Mouse (Mus musculus) inflammation-experienced regulatory T-cells, adult 6 months (primary cell): Measurements from ENCODE around the gene Tars. TPM values are rescaled to one million over a fixed set of nuclear protein-coding genes. Genes with fewer than 3 reads are reported as not detected.

Experiments
- ATAC-seq: one replicate; pipeline ENCODE4 v1.8.0; 2017
- polyA plus RNA-seq, 3 experiments: library from polyadenylated mRNA; unstranded; fragments of 100-300 nt; shearing (Covaris generic); gene quantifications; one replicate each; pipeline ENCODE4 v1.2.1; 2017

The Tars gene
- polyA plus RNA-seq = 100 to 1,000 TPM in 1 of 3 experiments, 10 to 100 TPM in 2; 66.6 to 100 (median 77.8) TPM

DNA sequence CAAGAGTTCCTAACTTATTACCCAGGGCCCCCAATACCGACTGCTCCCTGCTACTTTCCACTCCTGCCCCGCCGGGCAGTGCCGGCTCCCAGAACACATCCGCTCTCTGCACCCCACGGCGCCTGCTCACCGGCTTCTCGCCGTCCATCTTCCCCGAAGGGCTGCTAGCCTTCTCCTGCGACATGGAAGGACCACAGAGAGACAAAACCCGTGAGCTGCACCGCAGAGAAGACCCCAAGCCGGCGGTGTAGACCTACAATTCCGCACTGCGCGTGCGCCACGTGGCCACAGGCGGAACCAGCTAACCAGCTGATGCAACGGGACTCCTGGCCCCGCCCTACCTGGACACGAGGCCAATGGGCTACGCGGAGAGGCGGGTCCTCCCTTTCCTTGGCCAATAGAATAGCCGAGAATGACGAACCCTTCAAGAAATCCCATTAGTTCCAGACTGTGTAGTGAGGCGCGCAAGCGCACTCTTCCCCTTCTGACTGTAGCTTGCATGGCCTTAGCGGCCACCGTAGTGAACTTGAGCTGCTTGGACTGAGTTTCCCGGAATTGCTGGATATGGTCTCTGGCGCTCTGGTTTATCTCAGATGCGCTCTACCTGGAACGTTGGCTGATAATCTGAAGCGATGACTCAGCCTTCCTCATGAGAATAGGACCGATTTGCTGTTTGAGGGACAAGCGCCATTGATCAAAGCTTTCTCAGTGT, at the start of gene Tars:
Tars (minus strand) TSS at position 310 of the 712 bp plus-strand sequence.
- peak; percentile 99 for ATAC-seq

DNA sequence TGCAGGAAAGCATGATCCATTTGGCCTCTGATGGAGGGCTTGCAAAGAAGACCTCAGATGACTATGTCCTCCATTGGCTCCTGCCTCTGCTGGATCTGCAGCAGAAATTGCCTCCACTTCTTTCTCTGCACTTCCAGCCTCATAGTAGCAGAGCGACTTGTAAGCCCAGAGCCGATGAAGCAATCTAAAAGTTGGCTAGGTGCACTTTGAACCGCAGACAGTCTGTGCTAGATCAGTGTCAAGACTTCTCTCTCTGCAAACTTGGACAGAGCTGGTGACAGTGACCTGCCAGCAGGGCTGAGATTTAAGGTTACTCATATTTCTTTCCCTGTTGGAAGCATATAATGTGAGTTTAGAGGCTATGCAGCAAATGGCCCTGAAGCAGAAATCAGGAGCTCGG, 37.9 kb upstream of the Tars start:
- ATAC-seq = no peak

DNA sequence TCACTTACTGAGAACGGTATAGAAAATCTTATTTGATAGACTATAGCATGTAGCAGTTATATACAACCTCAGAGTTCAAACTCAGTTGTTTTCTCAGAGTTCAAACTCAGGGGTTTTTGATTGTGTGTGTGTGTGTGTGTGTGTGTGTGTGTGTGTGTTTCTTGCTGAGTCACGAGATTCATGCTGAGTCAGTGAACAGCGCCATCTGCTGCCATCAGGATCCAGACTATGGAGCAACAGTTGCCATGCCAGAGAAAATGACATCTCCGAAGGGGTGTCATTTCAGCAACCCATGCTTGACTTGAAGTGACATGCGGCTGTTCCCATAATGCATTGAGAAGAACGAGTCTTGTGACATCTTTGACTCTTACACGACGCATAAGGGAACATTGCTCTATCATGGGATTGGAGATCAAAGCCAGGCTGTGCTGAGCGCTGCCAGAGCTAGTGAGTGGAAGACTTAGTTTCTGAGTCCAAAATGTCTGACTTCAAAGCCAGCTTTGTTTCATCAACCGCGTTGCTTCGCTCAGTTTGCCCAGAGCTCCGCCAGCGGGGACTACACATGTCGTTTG, 37.3 kb upstream of the Tars start:
- no peak for ATAC-seq

DNA sequence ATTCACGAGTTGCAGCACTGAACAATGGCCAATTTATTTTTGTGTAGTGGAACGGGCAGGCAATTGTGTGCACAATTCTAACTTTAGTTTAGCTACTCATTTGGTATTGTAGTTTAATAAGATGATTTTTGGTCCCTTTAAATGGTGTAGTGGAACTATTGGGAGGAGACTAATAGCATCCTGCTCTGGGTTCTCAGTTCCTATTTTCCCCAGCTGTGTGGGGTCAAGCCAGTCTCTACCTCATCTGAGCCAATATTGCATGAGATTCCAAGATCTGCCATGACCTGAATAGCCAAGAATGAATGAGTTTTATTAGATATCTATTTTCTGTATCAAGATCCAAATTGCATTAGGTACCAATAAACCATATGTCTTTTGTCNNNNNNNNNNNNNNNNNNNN, 27.4 kb upstream of the Tars start:
- ATAC-seq = no peak

DNA sequence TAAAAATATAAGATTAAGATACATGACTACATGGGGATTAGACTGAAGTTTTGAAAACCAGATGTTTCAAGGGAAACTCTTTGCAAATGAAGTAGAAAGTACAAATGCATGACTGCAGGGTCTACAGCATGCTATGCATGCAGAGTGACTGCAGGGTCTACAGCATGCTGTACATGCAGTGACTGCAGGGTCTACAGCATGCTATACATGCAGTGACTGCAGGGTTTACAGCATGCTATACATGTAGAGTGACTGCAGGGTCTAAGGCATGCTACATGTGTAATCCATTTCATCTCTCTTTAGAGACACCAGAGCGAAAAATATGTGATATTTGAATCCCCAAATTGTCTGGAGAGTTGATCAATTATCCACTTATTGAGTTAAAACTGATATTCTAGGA, 14.0 kb upstream of the Tars start:
- ATAC-seq = no peak

DNA sequence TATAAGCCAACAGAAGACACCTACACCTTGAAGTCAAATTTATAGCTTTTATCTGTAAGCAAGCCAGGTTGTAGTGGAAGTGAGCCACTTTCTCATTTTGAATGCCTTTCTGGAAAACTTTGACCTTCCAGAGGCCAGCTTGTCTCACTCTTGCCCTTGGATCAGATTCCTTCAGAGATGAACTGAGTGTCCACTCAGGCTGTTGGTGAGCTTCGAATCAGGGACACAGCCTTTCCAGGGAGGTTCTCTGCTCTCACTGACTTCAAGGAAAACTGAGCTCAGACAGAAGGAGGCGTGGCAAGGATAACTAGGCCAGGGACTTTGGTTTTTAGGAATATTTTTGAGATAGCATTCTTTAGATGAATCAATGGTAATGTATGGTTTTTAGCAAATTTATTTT, 13.1 kb upstream of the Tars start:
- no peak for ATAC-seq

DNA sequence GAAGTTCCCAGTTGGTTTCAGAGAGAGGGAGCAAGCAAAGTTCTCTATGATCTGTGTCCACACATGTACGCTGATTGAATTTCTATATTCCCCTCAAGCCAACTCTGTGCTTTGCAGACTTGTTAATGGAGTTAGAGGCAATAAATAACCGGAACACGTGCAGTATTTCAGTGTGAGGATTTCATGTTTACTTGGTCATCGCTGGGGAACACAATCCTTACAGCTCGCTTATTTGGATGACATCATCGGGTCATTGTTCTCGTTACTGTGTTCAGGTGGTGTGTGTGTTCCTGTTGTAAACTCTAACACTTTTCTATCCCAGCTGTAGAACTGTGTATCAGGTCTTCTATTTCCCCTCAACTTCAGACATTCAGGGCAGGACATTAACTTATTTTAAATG, 12.4 kb upstream of the Tars start:
- no peak for ATAC-seq

DNA sequence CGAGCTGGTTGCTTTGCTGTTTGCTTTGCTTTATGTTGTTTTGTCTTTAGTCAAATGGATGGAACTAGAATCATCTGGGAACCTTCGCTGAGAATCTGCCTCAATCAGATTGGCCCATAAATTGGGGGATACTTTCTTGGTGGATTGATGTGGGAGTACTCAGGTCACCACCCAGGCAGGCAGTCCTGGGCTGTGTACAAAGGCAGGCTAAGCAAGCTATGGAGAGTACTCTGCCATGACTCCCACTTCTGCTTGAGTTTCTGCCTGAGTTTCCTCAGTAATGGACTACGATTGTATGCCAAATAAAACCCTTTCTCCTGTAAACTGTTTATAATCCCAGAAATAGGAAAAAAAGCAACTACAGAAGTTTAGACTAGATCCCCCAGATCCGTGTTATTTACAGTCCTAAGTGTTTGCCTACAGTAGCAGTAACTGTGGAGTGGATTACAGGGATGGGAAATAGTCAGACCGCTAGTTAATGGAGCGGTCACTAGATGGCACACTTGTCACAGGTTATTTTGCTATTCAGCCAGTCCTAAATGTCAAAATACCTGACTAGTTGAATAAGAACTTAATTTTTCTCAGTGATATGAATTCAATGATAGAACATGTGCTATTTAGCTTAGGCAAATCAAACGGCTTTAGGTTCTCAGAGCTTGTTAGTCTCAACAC, 8.8 kb upstream of the Tars start:
- peak; percentile 41 for ATAC-seq

DNA sequence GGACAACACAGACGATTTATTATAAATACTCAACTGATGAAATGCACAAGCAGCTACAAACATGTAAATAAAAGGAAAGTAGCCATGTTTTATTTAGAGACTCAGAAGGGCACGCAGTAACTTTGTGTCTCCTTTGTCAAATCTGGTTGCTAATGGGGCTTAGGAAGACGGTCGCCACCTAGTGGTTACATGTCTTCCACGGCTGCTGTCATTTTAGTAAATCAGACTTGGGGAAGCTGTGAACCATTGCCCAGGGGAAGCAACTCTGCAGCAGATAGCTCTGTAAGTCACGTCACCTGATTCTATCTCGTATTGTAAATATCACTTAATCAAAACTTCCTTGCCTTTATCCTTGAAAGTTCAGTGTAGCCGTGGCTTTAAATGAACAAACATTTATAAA, 7.9 kb upstream of the Tars start:
- ATAC-seq = peak; percentile 82

DNA sequence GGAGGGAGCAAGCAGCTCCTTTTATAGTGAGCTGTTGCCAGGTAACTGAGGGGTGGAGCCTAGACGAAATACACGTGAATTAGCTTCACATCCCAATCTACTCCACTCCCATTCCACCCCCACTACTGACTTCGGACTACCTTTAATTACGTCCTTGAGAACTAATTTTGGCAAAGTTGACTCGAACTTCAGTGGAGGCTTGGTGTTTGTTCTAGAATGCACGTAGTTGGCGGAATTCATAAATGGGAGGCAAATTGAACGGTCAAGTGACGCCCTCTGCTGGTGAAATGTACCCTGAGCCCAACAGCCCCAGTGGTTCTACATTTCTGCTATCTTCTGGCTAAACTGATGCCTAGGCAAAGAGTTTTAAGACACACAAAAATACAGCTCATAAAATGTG, 7.3 kb upstream of the Tars start:
- ATAC-seq = peak; percentile 39

DNA sequence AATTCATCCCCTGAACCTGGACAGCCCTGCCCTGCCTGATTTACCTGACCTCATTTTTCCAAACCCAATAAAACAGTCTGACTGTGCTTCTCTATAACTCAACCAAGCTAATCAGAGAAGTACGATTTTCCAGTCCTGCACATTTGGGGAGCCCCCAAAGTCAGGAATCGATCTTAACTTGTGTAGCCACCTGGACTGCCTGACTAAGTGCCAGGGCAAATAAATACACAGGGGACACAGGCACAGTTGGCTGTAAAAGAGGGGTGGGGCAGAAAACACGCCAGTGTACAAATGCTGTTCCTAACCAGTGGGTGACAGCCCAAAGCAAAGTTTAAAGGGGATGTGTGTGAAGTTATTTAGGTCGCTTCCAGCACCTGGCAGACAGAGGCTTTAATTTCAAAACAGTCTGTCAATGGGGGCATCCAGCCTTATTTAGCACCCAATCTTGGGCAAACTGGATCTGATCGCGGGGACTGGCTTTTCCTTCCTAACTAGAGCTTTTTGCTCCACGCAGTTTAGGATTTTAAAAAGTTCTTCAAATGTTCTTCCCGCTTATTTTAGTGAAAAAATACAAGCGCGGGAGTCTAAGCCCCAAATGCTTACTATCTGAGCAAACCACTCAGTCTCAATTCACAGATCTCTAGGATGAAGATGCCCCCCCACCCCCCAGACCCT, 652 bp downstream of the Tars start:
- no peak for ATAC-seq

DNA sequence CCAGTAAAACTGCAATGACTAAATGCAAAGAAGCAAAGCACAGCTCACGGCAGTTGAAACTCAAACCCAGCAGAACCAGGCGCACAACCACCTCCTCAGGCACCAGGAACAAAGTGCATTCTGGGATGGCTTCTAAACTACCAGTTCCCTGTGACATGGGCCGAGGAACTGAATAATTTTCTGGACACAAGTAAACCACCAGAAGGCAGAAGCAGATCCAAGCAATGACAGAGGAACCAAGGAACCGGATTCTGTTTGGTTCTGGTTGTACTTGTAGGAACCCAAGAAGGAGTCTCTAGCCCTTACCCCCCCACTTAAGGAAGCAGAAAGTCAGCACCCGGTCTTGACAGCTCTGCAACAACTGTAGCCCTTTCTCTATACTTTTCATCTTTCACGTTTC, 3.0 kb downstream of the Tars start:
- no peak for ATAC-seq

DNA sequence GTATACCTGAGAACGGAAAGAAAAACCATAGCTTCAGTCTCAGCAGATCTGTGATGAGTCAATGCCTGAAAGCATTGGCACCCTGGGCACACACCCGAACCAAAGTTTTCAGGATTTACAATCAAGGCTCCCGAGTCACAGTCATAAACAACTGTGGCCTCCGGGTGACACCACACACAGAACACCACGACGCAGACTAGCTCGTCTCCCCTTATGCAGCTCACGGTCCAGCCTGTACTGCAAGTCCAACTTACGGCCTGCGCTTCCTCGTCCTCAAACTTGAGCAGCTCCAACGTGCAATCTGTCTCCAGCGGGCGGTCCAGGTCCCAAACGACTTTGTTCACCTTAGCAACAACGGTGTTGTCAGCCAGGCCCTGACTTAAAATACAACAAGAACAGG, 6.6 kb downstream of the Tars start:
- no peak for ATAC-seq

DNA sequence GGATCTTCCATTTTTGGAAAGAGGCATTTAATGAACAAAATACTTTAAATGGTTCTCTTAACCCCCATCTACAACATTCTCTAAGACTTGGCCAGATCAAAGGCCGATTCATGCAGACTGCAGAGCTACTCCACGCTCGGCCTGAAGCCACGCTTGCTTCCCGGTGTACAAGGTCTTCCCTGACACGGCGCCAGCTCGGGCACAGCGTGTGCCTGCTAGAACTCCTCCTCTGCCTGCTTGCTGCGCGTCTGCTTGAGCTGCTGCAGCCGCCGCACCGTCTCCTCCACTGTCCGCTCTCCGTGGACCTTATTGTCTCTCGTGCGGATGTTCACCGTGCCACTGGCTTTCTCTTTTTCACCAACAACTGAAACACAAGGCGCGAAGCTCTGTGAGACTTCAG, 15.7 kb downstream of the Tars start:
- ATAC-seq = no peak

DNA sequence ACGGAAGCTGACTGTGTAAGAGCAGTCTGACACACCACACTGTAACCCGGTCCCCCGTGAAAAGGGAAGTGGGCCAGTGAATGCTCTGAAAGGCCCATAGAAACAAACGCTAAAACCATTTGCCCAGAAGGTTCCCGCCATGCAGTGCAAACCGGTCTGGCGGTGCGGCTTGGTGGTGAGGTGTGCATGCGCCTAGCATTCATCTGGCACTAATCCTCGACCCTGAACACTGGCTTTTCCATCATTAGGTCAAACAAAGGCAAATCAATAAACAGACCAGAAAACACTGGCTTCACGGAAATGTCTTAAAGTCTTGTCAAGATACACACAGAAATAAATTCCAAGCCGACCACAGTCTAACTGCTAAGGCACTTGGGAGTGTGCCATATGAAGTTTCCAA, 16.9 kb downstream of the Tars start:
- ATAC-seq = no peak

DNA sequence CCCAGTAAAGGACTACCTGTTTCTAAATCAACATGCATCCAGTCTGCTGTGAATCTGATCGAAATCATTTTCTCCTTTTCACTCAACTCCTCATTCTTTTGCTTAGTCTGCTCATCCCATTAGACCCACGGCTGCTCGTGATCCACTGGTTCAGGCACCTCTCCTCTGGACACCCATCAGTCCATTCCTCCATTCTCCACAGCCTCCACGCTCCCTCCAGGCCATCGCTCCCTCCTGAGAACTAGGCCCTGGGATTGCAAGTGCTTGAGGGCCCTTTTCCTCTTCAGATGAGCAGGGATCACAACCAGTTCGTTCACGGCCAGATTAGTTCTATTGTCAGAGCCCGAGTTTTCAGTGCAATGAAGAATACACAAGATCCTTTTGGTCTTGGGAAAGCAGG, 18.8 kb downstream of the Tars start:
- no peak for ATAC-seq

DNA sequence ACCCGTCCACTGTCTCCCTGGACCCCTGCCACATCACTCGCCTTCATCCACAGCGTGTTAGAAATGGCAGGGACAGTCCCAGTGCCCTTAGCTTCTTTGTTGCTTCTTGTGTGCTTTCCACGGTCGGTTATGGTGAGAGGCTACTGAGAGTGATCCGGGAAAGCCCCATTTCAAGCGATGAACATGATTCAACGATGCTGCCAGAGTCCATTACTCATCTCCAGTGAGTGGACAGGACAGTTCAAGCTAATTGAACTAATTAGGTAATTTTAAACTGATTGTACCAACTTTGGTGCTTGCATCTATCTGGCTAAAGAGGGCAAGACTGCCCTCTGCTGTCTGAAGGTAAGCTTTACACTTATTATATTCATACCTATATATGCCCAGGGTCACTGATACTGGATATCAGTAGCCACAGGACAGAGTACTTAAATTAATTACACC, 19.4 kb downstream of the Tars start:
- no peak for ATAC-seq

DNA sequence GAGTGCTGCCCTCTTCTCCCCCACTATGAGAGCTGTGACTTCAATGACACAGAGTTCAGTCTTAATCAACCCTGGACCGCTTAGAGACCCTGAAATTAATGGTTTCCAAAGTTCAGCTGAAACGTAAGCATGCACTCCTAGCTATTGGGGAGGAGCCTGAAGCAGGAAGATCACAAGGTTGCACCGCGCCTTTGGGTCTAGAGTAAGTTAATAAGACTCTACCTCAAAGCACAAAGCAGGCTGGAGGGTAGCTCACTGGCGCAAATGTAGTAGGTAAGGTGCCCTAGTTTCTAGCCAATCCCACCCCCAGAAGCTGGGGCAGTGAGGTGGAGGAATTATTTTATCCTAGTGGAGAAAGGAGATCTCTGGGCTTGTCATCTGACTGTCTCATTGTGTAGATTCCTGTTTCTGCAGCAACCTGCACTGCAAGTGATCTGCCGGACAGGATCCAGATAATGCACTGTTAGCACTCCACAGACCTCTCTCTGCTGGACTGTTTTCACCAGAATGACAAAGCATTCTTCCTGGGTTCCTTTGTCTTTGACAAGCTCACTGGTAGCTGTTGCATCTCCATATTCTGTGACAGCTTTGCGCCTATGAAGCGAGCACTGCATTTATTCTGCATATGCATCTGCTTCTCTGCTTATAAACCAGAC, 19.9 kb downstream of the Tars start:
- no peak for ATAC-seq

DNA sequence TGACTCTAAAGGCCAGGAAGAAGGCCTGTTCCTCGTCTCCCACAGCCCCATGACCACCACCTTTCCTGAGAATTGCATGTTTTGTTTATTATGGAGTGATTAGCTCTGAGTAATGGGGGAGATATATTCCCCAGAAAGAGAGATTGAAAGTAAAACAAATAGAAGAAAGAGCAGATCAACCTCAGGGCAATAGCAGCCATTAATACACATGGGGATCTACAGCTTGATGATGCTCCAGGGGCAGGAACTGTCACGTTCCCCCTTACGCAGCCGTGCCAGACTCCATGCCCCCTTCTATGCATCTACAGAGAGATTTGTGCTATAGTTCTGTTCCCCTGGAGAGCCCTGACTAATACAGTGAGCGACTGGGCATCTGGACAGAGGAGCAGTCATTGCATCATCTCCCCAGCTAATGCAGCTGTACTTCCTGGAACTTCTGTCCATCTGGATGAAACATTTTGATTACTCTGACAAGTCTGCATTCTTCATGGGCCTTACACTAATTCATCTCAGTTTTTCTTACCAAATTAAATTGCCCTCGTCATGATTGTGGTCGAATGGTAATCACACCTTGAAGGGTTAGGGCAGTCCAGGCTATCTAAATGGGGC, 28.9 kb downstream of the Tars start:
- no peak for ATAC-seq

DNA sequence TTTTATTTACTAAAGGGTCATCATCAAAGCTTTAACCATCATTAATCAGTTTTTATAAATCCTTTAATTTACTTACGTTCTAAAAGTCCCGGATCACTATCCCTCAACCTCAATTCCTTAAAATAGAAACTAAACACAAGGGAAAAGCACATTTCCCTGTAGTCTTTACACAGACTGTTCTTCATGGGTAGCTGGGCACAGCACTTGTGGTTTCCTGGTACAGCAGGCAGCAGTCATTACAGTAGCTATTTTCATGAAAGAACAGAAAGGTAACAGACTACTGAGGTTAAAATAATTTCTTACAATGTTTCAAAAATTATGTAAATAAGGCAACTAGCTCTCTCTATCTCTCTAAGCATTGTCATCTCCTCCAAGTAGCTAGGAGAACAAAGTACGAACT, 29.9 kb downstream of the Tars start:
- no peak for ATAC-seq

DNA sequence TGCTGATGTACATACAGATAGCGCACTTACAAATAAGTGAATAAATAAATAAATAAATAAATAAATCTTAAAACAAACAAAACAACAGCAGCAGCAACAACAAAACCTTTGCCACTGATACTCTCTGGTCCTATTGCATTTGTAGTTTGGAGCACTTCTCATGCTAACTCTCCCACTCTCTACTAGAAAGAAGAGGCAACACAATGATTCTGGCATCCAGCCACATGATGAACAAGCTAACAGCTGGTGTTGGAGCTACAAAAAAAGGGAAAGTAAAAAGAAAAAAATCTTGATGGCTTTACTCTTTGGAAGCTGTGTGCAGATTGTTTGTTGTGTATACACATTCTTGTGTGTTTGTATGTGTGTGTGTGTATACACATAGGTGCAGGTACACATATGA, 34.7 kb downstream of the Tars start:
- ATAC-seq = no peak

DNA sequence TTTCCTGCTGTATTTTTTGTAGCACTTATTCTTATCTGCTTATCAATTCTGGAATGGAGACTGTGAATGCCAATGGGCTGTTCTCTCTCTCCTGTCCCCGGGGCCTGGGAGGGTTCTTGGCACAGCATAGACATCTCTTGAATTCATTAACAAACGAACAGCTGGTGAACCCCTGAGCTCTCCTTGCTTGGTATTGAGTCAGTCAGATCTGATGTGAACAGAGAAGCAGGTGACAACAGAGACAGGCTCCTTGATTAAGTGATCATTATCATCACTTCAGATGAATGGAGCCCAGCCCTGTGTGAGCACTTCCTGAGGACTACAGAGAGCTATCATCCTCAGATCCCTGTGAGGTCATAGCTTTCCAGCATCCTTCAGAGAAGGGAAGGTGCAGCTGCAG, 35.4 kb downstream of the Tars start:
- no peak for ATAC-seq

DNA sequence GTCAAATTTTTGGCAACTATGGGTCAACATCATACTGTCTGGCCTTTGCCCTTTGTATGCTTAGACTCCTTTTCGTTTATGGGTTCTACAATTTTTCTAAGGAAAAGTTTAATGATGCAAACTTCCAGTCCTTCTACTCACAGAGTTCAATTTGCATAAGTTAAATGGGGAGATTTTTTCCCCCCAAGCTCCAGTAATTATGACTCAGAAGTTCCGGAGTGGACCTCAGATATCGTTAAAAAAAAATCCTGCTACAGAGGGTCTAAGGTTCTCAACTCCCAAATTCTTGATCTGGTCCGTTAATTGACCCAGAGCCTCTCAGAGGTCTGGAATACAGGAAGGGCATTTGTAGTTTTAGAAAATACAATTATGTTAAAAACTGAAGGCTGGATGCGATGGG, 37.6 kb downstream of the Tars start:
- ATAC-seq = no peak
